Mouse (Mus musculus) MEL (cell line): ENCODE results near the gene Kcnq4.

Experiments
- BHLHE40 ChIP-seq: IDR thresholded peaks from 2 replicates; pipeline ENCODE4 v1.6.1; 2012; ENCODE audit warnings: low read depth, mild to moderate bottlenecking, inconsistent platforms, low read length, improper control_type of control experiment, borderline replicate concordance
- CTCF ChIP-seq, 3 experiments: IDR thresholded peaks in 2 of 3; conservative IDR thresholded peaks in 1 of 3; 2 replicates each; pipeline ENCODE4 v1.5.1; 2011 to 2012; ENCODE audit warnings: low read length in 3 of 3, low read depth in 2 of 3, mild to moderate bottlenecking in 2 of 3, improper control_type of control experiment in 1 of 3, inconsistent platforms in 1 of 3, mixed read lengths in 1 of 3, moderate library complexity in 1 of 3; ENCODE audit not compliant: control insufficient read depth in 1 of 3, insufficient read depth in 1 of 3, poor library complexity in 1 of 3, severe bottlenecking in 1 of 3
- EP300 ChIP-seq, 2 experiments: IDR thresholded peaks; 2 replicates each; pipeline ENCODE4 v1.6.1; 2011; ENCODE audit warnings: improper control_type of control experiment in 2 of 2, low read length in 2 of 2, low read depth in 1 of 2, mild to moderate bottlenecking in 1 of 2
- GATA1 ChIP-seq: IDR thresholded peaks from 2 replicates; pipeline ENCODE4 v1.6.1; 2011; ENCODE audit warnings: low read depth, low read length, improper control_type of control experiment
- MAX ChIP-seq: IDR thresholded peaks from 2 replicates; pipeline ENCODE4 v1.6.1; 2011; ENCODE audit warnings: low read length, improper control_type of control experiment
- MAZ ChIP-seq: IDR thresholded peaks from 2 replicates; pipeline ENCODE4 v1.6.1; 2012; ENCODE audit warnings: low read depth, mild to moderate bottlenecking, inconsistent platforms, low read length, improper control_type of control experiment
- MEF2A ChIP-seq: IDR thresholded peaks from 2 replicates; pipeline ENCODE4 v1.6.1; 2014; ENCODE audit warnings: low read depth, mild to moderate bottlenecking, inconsistent platforms, low read length, improper control_type of control experiment; ENCODE audit not compliant: poor library complexity, insufficient replicate concordance, severe bottlenecking; ENCODE audit errors: extremely low read depth
- NRF1 ChIP-seq: IDR thresholded peaks from 2 replicates; pipeline ENCODE4 v1.6.1; 2014; ENCODE audit warnings: low read depth, mild to moderate bottlenecking, inconsistent platforms, low read length, improper control_type of control experiment, moderate library complexity; ENCODE audit not compliant: poor library complexity, insufficient read depth, severe bottlenecking
- TCF12 ChIP-seq: IDR thresholded peaks from 2 replicates; pipeline ENCODE4 v1.6.1; 2014; ENCODE audit warnings: low read depth, mild to moderate bottlenecking, inconsistent platforms, low read length, improper control_type of control experiment, moderate library complexity
- USF2 ChIP-seq, 2 experiments: IDR thresholded peaks; 2 replicates each; pipeline ENCODE4 v1.6.1; 2011 to 2012; ENCODE audit warnings: improper control_type of control experiment in 2 of 2, low read length in 2 of 2, borderline replicate concordance in 1 of 2, inconsistent platforms in 1 of 2, low read depth in 1 of 2, mild to moderate bottlenecking in 1 of 2; ENCODE audit not compliant: insufficient read depth in 1 of 2

DNA sequence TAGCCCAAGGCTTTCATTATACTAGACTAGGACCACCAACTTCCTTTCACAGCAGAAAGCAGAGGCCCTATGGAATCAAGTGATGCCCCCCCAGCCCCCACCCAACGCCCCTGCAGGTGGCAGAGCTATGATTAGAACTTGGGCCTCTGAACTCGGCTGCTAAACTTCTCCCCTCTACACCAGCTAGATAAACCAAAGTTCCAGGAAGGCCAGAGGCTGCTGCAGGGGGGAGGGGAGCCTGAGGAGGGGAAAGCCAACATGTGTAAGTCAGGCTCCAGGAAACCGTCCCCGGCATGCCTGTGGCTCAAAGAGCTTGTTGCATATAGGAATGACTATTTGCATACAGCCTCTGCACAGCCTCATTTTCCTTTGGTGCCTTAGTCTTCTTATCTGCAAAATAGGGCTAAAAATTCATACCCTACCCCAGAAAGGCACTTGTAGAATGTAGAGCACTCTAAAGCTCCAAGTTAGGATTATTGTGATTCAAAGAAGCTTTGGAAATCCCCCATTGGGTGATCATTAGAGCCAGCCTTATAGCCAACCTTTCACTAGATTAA lies 83.2 kb downstream of the Kcnq4 start:
- TF ChIP-seq NRF1, result no peak
- no peak for TF ChIP-seq MAX
- TF ChIP-seq TCF12, result peak; percentile 81
- TF ChIP-seq GATA1, result peak; percentile 45; the same call in 1 of the 2 replicates
- TF ChIP-seq CTCF (IDR thresholded peaks at IDR 0.05 in 2 of 3, conservative IDR thresholded peaks at IDR 0.05 in 1 of 3; ENCODE audit: control insufficient read depth in 1 of 3, insufficient read depth in 1 of 3, low read depth in 2 of 3, low read length in 3 of 3, poor library complexity in 1 of 3, severe bottlenecking in 1 of 3), result no peak
- TF ChIP-seq MEF2A, result peak; percentile 23; the same call in 1 of the 2 replicates
- no peak for TF ChIP-seq MAZ
- peak; percentile 53; the same call in 1 of the 2 replicates for TF ChIP-seq BHLHE40
- peak in 1 of 2 experiments; percentile 85; a peak in 3 of 4 replicates for TF ChIP-seq EP300 (IDR thresholded peaks at IDR 0.05; ENCODE audit: low read depth in 1 of 2, low read length in 2 of 2)
- TF ChIP-seq USF2 (IDR thresholded peaks at IDR 0.05; ENCODE audit: borderline replicate concordance in 1 of 2, insufficient read depth in 1 of 2, low read depth in 1 of 2, low read length in 2 of 2), result no peak
